Mouse (Mus musculus): ENCODE measurements around the gene Kcnq1. TPM values are rescaled to one million over a fixed set of nuclear protein-coding genes. Genes with fewer than 3 reads are reported as not detected.

Kcnq1 gene
- polyA plus RNA-seq, 1 experiment from 2014 or later: 0.88 TPM

- Histone ChIP-seq H3K9me3 (replicated peaks) (no peaks in the 10 kb centered on the region), H3K9ac (replicated peaks) (no peak overlapping the region), H3K27ac (replicated peaks) (no peak overlapping the region), H3K4me1 (peaks cover 23% of the 10 kb centered on the region), H3K4me2 (peak overlapping the region; percentile 72), H3K27me3 (replicated peaks) (peaks cover 15% of the 10 kb centered on the region), H3K36me3 (no peaks in the 10 kb centered on the region), H3K4me3 (replicated peaks) (no peak overlapping the region)
- no peak for ATAC-seq (ENCODE audit: low FRiP score)
- 21% methylated on average over 8 of the region's 8 CpGs for WGBS
These were observed 338.4 kb downstream of the Kcnq1 start for GRCm38 (mm10) chr7:143444580-143444954.

GRCm38 (mm10) chr7:143444955-143445648 is 338.9 kb downstream of the Kcnq1 start:
- peak overlapping the region; percentile 39 for H3K4me3 ChIP-seq (replicated peaks)
- peaks cover 23% of the 10 kb centered on the region for H3K4me1 ChIP-seq
- H3K27me3 ChIP-seq (replicated peaks): peaks cover 15% of the 10 kb centered on the region
- ATAC-seq (ENCODE audit: low FRiP score): peak; percentile 38; the same call in 1 of the 2 replicates
- 0 out of 2 replicates have a peak overlapping the region, but pooled peaks have one; percentile 33 for H3K27ac ChIP-seq (replicated peaks)
- WGBS: under 1% methylated on average over 54 of the region's 55 CpGs
- H3K36me3 ChIP-seq: no peaks in the 10 kb centered on the region
- peak overlapping the region; percentile 72 for H3K4me2 ChIP-seq
- no peaks in the 10 kb centered on the region for H3K9me3 ChIP-seq (replicated peaks)
- peak overlapping the region; percentile 44 for H3K9ac ChIP-seq (replicated peaks)

DNA sequence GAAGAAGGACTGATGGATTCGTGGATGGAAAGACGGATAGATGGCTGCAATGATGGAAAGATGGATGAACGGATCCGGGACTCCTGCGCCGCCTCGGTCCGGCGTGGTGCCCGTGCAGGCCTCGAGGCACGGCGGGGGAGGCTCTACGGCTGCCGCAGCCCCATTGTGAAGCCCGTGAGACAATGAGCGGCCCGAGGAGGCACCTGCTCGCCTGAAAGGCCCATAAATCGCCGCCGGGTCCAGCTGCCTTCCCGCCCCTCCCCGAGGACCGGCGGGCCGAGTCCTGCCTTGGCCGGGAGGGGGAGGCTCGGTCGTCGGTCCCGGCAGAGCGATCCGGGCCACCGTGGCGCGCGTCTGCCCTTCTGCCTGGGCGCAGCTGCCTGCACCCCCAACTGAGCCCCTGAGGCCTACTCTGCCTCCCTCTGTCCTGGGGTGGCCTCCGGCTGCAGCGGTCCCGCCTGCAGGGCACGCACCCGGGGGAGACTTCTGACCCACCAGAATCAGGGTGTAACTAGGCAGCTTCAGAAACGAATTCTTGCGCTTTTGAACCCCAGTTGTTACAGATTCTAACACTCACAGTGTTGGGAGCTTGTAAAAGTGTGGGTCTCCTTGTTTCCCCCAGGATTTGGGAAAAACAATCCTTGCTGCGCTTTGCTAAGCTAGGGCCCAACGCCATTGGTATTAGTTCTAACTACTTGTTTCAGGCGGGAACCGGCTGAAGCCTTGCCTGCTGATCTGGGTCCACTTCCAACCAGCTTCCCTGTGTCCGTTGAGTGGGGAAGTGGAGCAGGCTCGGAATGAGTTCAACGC is 339.7 kb downstream of the Kcnq1 start:
- Histone ChIP-seq H3K9ac (replicated peaks) (peak overlapping the region; percentile 44), H3K4me2 (peak overlapping the region; percentile 72), H3K27ac (replicated peaks) (0 out of 2 replicates have a peak overlapping the region, but pooled peaks have one; percentile 33), H3K4me1 (peaks cover 23% of the 10 kb centered on the region), H3K9me3 (replicated peaks) (no peaks in the 10 kb centered on the region), H3K27me3 (replicated peaks) (peaks cover 15% of the 10 kb centered on the region), H3K36me3 (no peaks in the 10 kb centered on the region), H3K4me3 (replicated peaks) (peak overlapping the region; percentile 39)
- ATAC-seq (ENCODE audit: low FRiP score): peak; percentile 46; the same call in 1 of the 2 replicates
- 4% methylated on average over 50 of the region's 53 CpGs for WGBS

DNA sequence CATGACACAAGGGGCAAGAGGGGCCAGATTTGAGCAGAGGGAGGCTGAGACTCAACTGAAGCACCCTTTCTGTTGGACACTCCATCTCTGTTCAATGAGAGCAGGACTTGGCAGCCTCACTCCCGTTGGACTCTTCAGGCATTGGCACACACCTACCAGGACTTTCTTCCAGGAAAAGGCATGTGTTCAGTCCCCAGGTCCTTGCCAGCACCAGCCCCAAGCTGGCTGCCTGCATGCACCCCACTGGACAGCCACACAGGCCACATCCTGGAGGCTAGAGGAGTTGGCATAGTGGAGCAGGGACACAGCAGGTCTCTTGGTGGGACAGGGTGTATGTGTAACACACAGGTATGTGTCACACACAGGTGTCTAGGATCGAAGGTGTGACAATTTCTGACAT is 341.0 kb downstream of the Kcnq1 start:
- no peak overlapping the region for H3K9ac ChIP-seq (replicated peaks)
- no peak overlapping the region for H3K27ac ChIP-seq (replicated peaks)
- WGBS: 80% methylated on average over 2 of the region's 2 CpGs
- no peak overlapping the region for H3K4me2 ChIP-seq
- peaks cover 23% of the 10 kb centered on the region for H3K4me1 ChIP-seq
- no peak for ATAC-seq (ENCODE audit: low FRiP score)
- no peaks in the 10 kb centered on the region for H3K36me3 ChIP-seq
- peaks cover 15% of the 10 kb centered on the region for H3K27me3 ChIP-seq (replicated peaks)
- no peak overlapping the region for H3K4me3 ChIP-seq (replicated peaks)
- no peaks in the 10 kb centered on the region for H3K9me3 ChIP-seq (replicated peaks)

DNA sequence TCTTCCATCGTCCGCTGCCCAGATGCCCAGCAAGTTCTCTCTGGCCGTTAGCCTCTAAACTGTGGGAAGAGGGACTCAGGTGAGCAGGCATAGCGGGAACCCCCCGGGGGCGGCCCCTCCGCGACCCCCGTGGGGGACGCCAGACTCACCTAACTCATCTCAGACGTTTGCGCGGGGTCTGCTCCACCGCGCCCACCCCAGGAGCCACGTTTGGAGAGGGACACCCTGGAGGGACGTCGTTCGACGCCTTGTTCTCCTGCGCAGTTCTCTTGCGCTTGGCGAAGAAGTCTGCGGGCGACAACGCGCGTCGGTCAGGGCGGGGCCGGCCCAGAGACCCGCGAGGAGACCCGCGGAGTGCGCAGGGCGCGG is 352.8 kb downstream of the Kcnq1 start:
- Histone ChIP-seq H3K27ac (replicated peaks) (peak overlapping the region; percentile 75), H3K9ac (replicated peaks) (peak overlapping the region; percentile 57), H3K36me3 (no peaks in the 10 kb centered on the region), H3K9me3 (replicated peaks) (0 out of 2 replicates have a peak, but pooled peaks cover 3% of the 10 kb centered on the region), H3K4me1 (peaks cover 21% of the 10 kb centered on the region; the same call in 1 of the 2 replicates), H3K4me3 (replicated peaks) (peak overlapping the region; percentile 57), H3K27me3 (replicated peaks) (no peaks in the 10 kb centered on the region), H3K4me2 (peak overlapping the region; percentile 61)
- WGBS: 18% methylated on average over 37 of the region's 38 CpGs
- ATAC-seq (ENCODE audit: low FRiP score): no peak

DNA sequence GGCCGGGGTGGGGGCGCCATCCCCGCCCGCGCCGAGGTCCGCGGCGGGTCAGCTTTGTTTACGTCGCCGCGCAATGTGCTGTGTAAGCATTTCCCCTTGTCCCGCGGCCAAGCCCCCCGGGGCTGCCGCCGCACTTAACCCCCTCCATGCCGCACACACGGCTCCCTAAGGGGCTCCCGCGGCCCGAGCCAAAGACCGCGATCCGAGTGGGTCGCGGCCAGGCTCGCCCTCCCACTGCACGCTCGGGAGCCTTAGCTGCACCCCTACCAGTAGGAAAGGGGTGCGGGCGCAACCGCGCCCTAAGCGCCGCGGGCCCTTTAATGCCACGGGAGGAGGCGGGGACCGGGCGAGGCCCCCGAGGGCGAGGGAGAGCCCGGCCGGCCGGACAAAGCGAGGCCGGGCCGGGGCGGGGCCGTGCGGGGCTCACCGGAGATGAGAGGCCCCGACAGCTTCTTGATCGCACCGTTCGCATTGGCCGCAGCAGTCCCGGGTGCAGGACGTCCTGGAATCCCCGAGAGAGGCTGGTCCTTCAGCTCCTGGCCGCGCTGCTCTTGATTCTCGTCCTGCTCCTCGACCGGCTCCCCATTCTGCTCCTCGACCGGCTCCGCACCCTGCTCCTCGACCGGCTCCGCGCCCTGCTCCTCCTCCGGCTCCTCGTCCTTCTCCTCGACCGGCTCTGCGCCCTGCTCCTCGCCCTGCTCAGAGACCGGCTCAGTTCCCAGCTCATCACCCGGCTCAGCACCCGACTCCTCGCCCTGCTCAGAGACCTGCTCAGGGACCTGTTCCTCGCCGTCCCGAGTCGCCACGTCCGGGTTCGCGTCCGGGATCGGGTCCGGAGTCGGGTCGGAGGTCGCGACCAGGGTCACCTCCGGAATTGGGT is 353.4 kb downstream of the Kcnq1 start:
- peak overlapping the region; percentile 57 for H3K4me3 ChIP-seq (replicated peaks)
- H3K4me1 ChIP-seq: peaks cover 27% of the 10 kb centered on the region
- peak overlapping the region; percentile 57 for H3K9ac ChIP-seq (replicated peaks)
- 23% methylated on average over 99 of the region's 100 CpGs for WGBS
- 0 out of 2 replicates have a peak, but pooled peaks cover 3% of the 10 kb centered on the region for H3K27me3 ChIP-seq (replicated peaks)
- peak overlapping the region; percentile 61 for H3K4me2 ChIP-seq
- 0 out of 2 replicates have a peak, but pooled peaks cover 3% of the 10 kb centered on the region for H3K9me3 ChIP-seq (replicated peaks)
- H3K36me3 ChIP-seq: no peaks in the 10 kb centered on the region
- H3K27ac ChIP-seq (replicated peaks): peak overlapping the region; percentile 75
- no peak for ATAC-seq (ENCODE audit: low FRiP score)

DNA sequence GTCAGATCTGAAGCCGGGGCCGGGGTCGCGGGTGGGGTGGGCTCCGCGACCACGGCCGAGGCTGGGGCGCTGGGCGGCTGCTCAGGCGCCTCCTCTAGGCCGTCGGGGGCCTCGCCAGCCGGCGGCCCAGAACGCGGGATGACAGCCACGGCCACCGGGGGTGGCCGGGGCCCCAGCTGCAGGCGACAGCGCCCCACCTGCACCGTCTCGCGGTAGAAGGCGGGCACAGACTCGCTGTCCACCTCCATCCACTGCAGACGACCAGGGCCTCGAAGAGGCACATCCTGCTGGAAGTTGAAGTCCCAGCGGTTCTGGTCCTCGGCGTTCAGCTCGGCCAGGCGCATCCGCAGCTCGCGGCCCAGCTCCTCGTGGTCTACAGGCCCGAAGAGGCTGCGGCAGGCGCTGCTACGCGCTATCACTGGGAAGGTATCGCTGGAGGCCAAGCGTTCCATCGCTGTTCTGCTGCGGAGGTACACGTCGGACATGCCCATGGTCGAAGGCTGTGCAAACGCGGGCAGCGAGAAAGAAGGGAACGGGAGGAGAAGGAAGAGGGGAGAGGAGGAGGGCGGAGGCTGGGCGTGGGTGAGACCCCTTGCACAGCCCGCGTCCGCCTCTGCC is 354.2 kb downstream of the Kcnq1 start:
- Histone ChIP-seq H3K9me3 (replicated peaks) (0 out of 2 replicates have a peak, but pooled peaks cover 3% of the 10 kb centered on the region), H3K36me3 (no peaks in the 10 kb centered on the region), H3K4me1 (peaks cover 33% of the 10 kb centered on the region), H3K27ac (replicated peaks) (peak overlapping the region; percentile 75), H3K4me3 (replicated peaks) (peak overlapping the region; percentile 57), H3K9ac (replicated peaks) (peak overlapping the region; percentile 57), H3K4me2 (peak overlapping the region; percentile 61), H3K27me3 (replicated peaks) (0 out of 2 replicates have a peak, but pooled peaks cover 3% of the 10 kb centered on the region)
- peak; percentile 25 for ATAC-seq (ENCODE audit: low FRiP score)
- 33% methylated on average over 59 of the region's 60 CpGs for WGBS

- Histone ChIP-seq H3K9ac (replicated peaks) (peak within 1 kb of the TSS; percentile 57), H3K27me3 (replicated peaks) (0 out of 2 replicates have a peak, but pooled peaks cover 3% of the 10 kb centered on the region), H3K4me3 (replicated peaks) (peak within 1 kb of the TSS; percentile 57), H3K9me3 (replicated peaks) (0 out of 2 replicates have a peak, but pooled peaks cover 3% of the 10 kb centered on the region), H3K4me2 (peak within 1 kb of the TSS; percentile 61), H3K36me3 (no peaks in the 10 kb centered on the region), H3K27ac (replicated peaks) (peak within 1 kb of the TSS; percentile 75), H3K4me1 (peaks cover 33% of the 10 kb centered on the region)
- ATAC-seq (ENCODE audit: low FRiP score): peak; percentile 88
- WGBS: 28% methylated on average over 47 of the region's 48 CpGs
These were observed 354.7 kb downstream of the Kcnq1 start, which contains the start of gene Cdkn1c for GRCm38 (mm10) chr7:143460874-143461273. Cdkn1c (minus strand) TSS chr7:143461050.

DNA sequence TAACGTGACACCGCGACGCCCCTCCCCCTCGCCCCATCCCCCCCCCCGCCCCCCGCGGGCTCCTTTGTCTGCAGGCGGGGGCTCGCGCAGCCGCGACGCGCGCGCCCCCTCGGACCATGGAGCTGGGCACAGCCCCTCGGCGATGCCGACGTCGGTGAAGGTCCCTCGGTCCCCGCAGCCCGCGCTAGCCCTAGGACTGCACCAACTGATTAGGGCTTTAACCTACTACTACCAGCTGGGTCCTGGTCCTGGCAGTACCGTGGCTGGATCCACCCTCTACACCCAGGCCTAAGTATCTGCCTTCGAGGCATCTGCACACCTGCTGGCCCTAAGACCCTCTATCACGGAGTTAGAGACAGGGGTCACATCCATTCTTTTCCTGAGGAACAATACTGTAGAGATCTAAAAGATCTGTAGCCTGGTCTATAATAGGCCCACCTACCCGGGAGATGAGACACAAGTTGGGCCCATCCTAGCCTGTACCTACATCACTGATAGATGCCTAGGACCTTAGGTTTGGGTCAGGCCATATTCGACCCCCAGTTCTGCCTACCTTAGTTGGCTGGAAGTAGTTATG is 355.2 kb downstream of the Kcnq1 start:
- 25% methylated on average over 30 of the region's 32 CpGs for WGBS
- H3K9me3 ChIP-seq (replicated peaks): 0 out of 2 replicates have a peak, but pooled peaks cover 3% of the 10 kb centered on the region
- H3K36me3 ChIP-seq: no peaks in the 10 kb centered on the region
- H3K4me3 ChIP-seq (replicated peaks): peak overlapping the region; percentile 57
- peak overlapping the region; percentile 61 for H3K4me2 ChIP-seq
- 0 out of 2 replicates have a peak, but pooled peaks cover 3% of the 10 kb centered on the region for H3K27me3 ChIP-seq (replicated peaks)
- ATAC-seq (ENCODE audit: low FRiP score): peak; percentile 60
- H3K27ac ChIP-seq (replicated peaks): peak overlapping the region; percentile 64; the same call in 1 of the 2 replicates
- H3K9ac ChIP-seq (replicated peaks): peak overlapping the region; percentile 21
- H3K4me1 ChIP-seq: peaks cover 33% of the 10 kb centered on the region

GRCm38 (mm10) chr7:143461920-143462319 is 355.8 kb downstream of the Kcnq1 start:
- peak overlapping the region; percentile 61; the same call in 1 of the 2 replicates for H3K4me2 ChIP-seq
- no peaks in the 10 kb centered on the region for H3K36me3 ChIP-seq
- H3K9ac ChIP-seq (replicated peaks): no peak overlapping the region
- H3K9me3 ChIP-seq (replicated peaks): 0 out of 2 replicates have a peak, but pooled peaks cover 3% of the 10 kb centered on the region
- WGBS: 42% methylated on average over 11 of the region's 11 CpGs
- H3K27me3 ChIP-seq (replicated peaks): 0 out of 2 replicates have a peak, but pooled peaks cover 3% of the 10 kb centered on the region
- H3K27ac ChIP-seq (replicated peaks): no peak overlapping the region
- no peak overlapping the region for H3K4me3 ChIP-seq (replicated peaks)
- H3K4me1 ChIP-seq: peaks cover 33% of the 10 kb centered on the region
- ATAC-seq (ENCODE audit: low FRiP score): no peak
